Mouse (Mus musculus) forebrain, embryonic 16.5 days (tissue): ENCODE results near the gene Rbfox2. TPM values are rescaled to one million over a fixed set of nuclear protein-coding genes. Genes with fewer than 3 reads are reported as not detected.

Experiments
- ATAC-seq: fragments of 200-750 bp; cut with Nextera tagmentation; 2 replicates; pipeline ENCODE4 v1.8.0; 2017; ENCODE audit warnings: mild to moderate bottlenecking, moderate library complexity
- H3K27ac ChIP-seq: fragments of 300-500 bp; sonication (generic); 2 replicates; pipeline ENCODE4 v1.5.1; 2014; ENCODE audit warnings: low read length, control low read depth
- H3K27me3 ChIP-seq: fragments of 300-500 bp; sonication (generic); replicated peaks from 2 replicates; pipeline ENCODE4 v1.6.1; 2014; ENCODE audit warnings: low read length; ENCODE audit not compliant: control insufficient read depth, insufficient read depth
- H3K36me3 ChIP-seq: fragments of 300-500 bp; sonication (generic); 2 replicates; pipeline ENCODE4 v1.6.1; 2014; ENCODE audit not compliant: control insufficient read depth, insufficient read depth
- H3K4me1 ChIP-seq: fragments of 300-500 bp; sonication (generic); replicated peaks from 2 replicates; pipeline ENCODE4 v1.6.1; 2014; ENCODE audit warnings: low read length; ENCODE audit not compliant: control insufficient read depth, insufficient read depth
- H3K4me2 ChIP-seq: fragments of 300-500 bp; sonication (generic); 2 replicates; pipeline ENCODE4 v1.6.1; 2014; ENCODE audit warnings: mild to moderate bottlenecking, low read length, control low read depth
- H3K4me3 ChIP-seq: fragments of 300-500 bp; sonication (generic); replicated peaks from 2 replicates; pipeline ENCODE4 v1.5.1; 2014; ENCODE audit warnings: mild to moderate bottlenecking, low read length, control low read depth
- H3K9ac ChIP-seq: fragments of 300-500 bp; sonication (generic); replicated peaks from 2 replicates; pipeline ENCODE4 v1.6.1; 2014; ENCODE audit warnings: low read depth, low read length, control low read depth
- H3K9me3 ChIP-seq: fragments of 300-500 bp; sonication (generic); 2 replicates; pipeline ENCODE4 v1.6.1; 2016; ENCODE audit warnings: low read length; ENCODE audit not compliant: control insufficient read depth
- WGBS: fragments of 180-500 bp; shearing (Covaris S2); extraction: QIAGEN DNeasy Blood & Tissue Kit; methylation state at CpG from one replicate; pipeline ENCODE4 v1.1.7; 2014; 5-methylcytosine and 5-hydroxymethylcytosine counted together
- polyA plus RNA-seq: library from polyadenylated mRNA; unstranded; fragments of >200 nt; fragmentation: Nextera tagmentation; extraction: Ambion mirVana; gene quantifications from 2 replicates; pipeline ENCODE4 v1.2.1, GENCODE M21; 2015

The Rbfox2 gene
- polyA plus RNA-seq, 1 experiment from 2014 or later: 212 TPM

- H3K4me3 ChIP-seq: no peak overlapping the region
- H3K9me3 ChIP-seq: no peaks in the 10 kb centered on the region
- peak overlapping the region; percentile 94; the same call in 1 of the 2 replicates for H3K4me2 ChIP-seq
- 66% methylated on average over 10 of the region's 10 CpGs for WGBS
- no peak overlapping the region; the same call in 1 of the 2 replicates for H3K9ac ChIP-seq
- H3K36me3 ChIP-seq: no peaks in the 10 kb centered on the region
- peaks cover 30% of the 10 kb centered on the region for H3K4me1 ChIP-seq
- no peaks in the 10 kb centered on the region for H3K27me3 ChIP-seq
- ATAC-seq: no peak
- peak overlapping the region; percentile 97; the same call in 1 of the 2 replicates for H3K27ac ChIP-seq
Observed at GRCm38 (mm10) chr15:77154248-77154785, 152.5 kb downstream of the Rbfox2 start.

- H3K36me3 ChIP-seq: no peaks in the 10 kb centered on the region
- H3K4me2 ChIP-seq: peak overlapping the region; percentile 94
- H3K9ac ChIP-seq: peak overlapping the region; percentile 82
- WGBS: under 1% methylated on average over 12 of the region's 12 CpGs
- peaks cover 37% of the 10 kb centered on the region for H3K4me1 ChIP-seq
- H3K9me3 ChIP-seq: no peaks in the 10 kb centered on the region
- H3K27ac ChIP-seq: peak overlapping the region; percentile 97
- ATAC-seq: peak; percentile 95
- peak overlapping the region; percentile 72 for H3K4me3 ChIP-seq
- no peaks in the 10 kb centered on the region for H3K27me3 ChIP-seq
Observed at GRCm38 (mm10) chr15:77153625-77154024, 153.2 kb downstream of the Rbfox2 start.

DNA sequence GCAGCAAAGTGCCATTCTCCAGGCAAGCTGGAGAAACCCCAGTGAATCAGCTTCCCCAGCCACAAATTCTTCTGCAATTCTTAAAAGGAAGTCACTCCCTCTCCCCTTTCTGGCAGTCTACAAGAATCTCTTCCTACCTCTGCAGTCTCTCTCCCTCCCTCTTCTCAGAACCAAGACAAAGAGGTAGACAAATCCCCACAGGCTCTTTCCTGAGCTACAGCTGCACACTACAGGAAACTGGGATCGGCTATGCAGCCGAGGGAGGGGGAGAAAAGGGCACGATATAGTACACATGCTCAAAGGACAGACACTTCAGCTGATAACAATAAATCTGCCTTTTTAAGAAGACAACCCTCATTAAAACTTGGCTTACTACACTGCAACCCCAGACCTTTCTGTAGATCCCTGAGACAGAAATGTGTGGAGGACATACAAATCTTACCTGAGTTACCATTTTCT, 153.7 kb downstream of the Rbfox2 start:
- Histone ChIP-seq H3K4me1 (peaks cover 40% of the 10 kb centered on the region), H3K9me3 (no peaks in the 10 kb centered on the region), H3K27me3 (no peaks in the 10 kb centered on the region), H3K4me3 (peak overlapping the region; percentile 72), H3K27ac (peak overlapping the region; percentile 97), H3K36me3 (no peaks in the 10 kb centered on the region), H3K9ac (peak overlapping the region; percentile 82), H3K4me2 (peak overlapping the region; percentile 94)
- 0% methylated on average over 3 of the region's 3 CpGs for WGBS
- ATAC-seq: peak; percentile 70

- H3K36me3 ChIP-seq: no peaks in the 10 kb centered on the region
- H3K9ac ChIP-seq: peak overlapping the region; percentile 82
- no peaks in the 10 kb centered on the region for H3K9me3 ChIP-seq
- peak overlapping the region; percentile 97 for H3K27ac ChIP-seq
- H3K4me2 ChIP-seq: peak overlapping the region; percentile 94
- peaks cover 45% of the 10 kb centered on the region for H3K4me1 ChIP-seq
- H3K4me3 ChIP-seq: peak overlapping the region; percentile 72
- WGBS: 3% methylated on average over 19 of the region's 19 CpGs
- H3K27me3 ChIP-seq: no peaks in the 10 kb centered on the region
- no peak for ATAC-seq
Observed at GRCm38 (mm10) chr15:77152336-77153087, 154.3 kb downstream of the Rbfox2 start.

- no peaks in the 10 kb centered on the region for H3K9me3 ChIP-seq
- peaks cover 43% of the 10 kb centered on the region for H3K4me1 ChIP-seq
- peak overlapping the region; percentile 94 for H3K4me2 ChIP-seq
- H3K27me3 ChIP-seq: no peaks in the 10 kb centered on the region
- peak overlapping the region; percentile 72 for H3K4me3 ChIP-seq
- H3K27ac ChIP-seq: no peak overlapping the region
- no peaks in the 10 kb centered on the region for H3K36me3 ChIP-seq
- whole genome bisulfite sequencing: 16% methylated on average over 4 of the region's 4 CpGs
- H3K9ac ChIP-seq: peak overlapping the region; percentile 82
- no peak for ATAC-seq
Observed at GRCm38 (mm10) chr15:77151816-77152215, 155.0 kb downstream of the Rbfox2 start.

DNA sequence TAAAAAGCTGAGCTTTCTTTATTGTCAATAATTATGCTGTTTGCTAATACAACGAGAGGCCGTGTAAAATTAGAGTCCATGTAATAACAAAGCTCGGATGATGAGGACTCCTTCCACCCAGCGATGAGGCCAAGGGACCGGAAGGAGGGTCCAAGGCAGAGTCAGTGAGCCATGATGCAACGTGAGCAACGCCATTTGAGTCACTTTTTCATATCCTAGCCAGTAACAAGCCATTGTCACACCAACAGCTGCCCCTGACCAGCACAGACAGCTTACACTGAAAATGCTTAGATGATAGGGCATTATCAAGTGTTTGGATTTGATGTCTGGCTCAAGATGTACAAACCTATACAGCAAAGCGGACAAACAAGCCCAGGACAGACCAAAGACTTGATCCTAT, 155.6 kb downstream of the Rbfox2 start:
- Histone ChIP-seq H3K27me3 (no peaks in the 10 kb centered on the region), H3K9ac (peak overlapping the region; percentile 82), H3K4me3 (peak overlapping the region; percentile 72), H3K36me3 (no peaks in the 10 kb centered on the region), H3K27ac (no peak overlapping the region), H3K4me1 (peaks cover 40% of the 10 kb centered on the region), H3K9me3 (no peaks in the 10 kb centered on the region), H3K4me2 (peak overlapping the region; percentile 94)
- 28% methylated on average over 8 of the region's 8 CpGs for WGBS
- no peak for ATAC-seq

DNA sequence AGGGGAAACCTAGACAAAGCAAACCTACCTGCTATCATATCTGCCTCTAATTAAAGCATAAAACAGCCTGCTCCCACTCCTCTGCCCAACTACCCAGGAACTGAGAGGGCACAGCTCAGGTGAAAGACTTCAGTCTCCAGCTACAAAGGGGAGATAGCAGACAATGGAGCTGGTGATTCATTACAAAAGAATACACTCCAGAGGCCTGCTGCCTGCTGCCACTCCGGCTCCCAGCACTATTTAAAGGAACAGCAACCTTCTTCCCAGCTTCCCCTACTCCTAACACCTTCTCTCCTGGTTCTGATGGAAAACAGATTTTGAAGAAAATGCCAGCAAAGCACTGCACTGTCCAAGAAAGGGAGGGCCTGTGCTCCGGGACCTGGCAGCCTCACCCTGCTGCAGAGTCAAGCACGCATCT, 156.4 kb downstream of the Rbfox2 start:
- H3K4me2 ChIP-seq: peak overlapping the region; percentile 94
- no peaks in the 10 kb centered on the region for H3K36me3 ChIP-seq
- no peaks in the 10 kb centered on the region for H3K9me3 ChIP-seq
- H3K9ac ChIP-seq: peak overlapping the region; percentile 71
- no peaks in the 10 kb centered on the region for H3K27me3 ChIP-seq
- no peak for ATAC-seq
- peak overlapping the region; percentile 72 for H3K4me3 ChIP-seq
- peak overlapping the region; percentile 91 for H3K27ac ChIP-seq
- H3K4me1 ChIP-seq: peaks cover 43% of the 10 kb centered on the region
- WGBS: 8% methylated on average over 3 of the region's 3 CpGs

DNA sequence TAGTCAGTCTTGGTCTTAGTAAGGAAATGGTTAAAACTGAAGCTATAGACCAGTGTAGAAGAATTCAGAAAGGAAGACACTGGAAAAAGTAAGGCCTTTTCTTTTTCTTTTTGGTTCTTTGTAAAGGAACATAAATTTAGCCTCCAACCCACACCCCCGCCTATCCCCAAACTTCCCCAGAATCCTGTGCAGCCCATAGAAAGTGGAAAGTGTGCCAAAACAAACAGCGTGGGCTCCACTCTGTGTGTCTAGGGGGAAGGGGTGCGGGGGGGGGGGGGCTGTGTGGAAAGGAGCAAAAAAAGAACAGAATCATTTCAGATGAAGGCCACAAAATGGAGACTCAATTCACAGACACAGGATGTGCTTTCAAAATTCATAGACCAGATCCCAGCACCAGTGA, 156.8 kb downstream of the Rbfox2 start:
- Histone ChIP-seq H3K4me1 (peaks cover 43% of the 10 kb centered on the region), H3K9me3 (no peaks in the 10 kb centered on the region), H3K4me2 (peak overlapping the region; percentile 94), H3K36me3 (no peaks in the 10 kb centered on the region), H3K4me3 (peak overlapping the region; percentile 72), H3K27ac (peak overlapping the region; percentile 91), H3K27me3 (no peaks in the 10 kb centered on the region), H3K9ac (peak overlapping the region; percentile 71)
- WGBS: 13% methylated on average over 3 of the region's 3 CpGs
- ATAC-seq: no peak

DNA sequence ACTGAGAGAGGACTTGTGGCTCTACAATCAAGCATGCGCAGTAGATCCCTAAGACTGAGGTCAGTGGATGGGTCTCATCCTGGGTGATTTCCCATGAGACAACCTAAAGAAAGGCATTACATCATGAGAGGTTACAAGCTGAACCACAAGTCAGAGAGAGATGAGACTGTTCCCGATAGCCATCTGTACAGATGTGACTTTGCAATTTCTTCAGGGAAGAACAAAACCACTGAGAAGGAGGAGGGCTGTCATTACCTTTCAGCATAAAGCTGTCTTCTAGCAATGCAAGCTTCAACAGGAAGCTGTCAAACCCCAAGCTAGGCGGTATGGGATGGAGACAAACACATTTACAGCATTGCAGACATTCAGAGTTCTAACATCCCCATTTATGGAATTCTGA, 157.3 kb downstream of the Rbfox2 start:
- 67% methylated on average over 3 of the region's 3 CpGs for WGBS

More for the DNA sequence above, 157.3 kb downstream of the Rbfox2 start:
- no peak for ATAC-seq
- 0 out of 2 replicates have a peak overlapping the region, but pooled peaks have one; percentile 13 for H3K27ac ChIP-seq
- H3K9me3 ChIP-seq: no peaks in the 10 kb centered on the region
- H3K4me1 ChIP-seq: peaks cover 43% of the 10 kb centered on the region
- peak overlapping the region; percentile 72 for H3K4me3 ChIP-seq
- no peaks in the 10 kb centered on the region for H3K36me3 ChIP-seq
- H3K9ac ChIP-seq: peak overlapping the region; percentile 22; the same call in 1 of the 2 replicates
- H3K4me2 ChIP-seq: peak overlapping the region; percentile 94
- no peaks in the 10 kb centered on the region for H3K27me3 ChIP-seq
